Mouse (Mus musculus) midbrain, embryonic 12.5 days (tissue): Measurements from ENCODE around the gene Gzmm. TPM values are rescaled to one million over a fixed set of nuclear protein-coding genes. Genes with fewer than 3 reads are reported as not detected.

Experiments
- ATAC-seq: fragments of 200-750 bp; cut with Nextera tagmentation; 2 replicates; pipeline ENCODE4 v1.8.0; 2017; ENCODE audit warnings: low read depth, moderate TSS enrichment, moderate library complexity; ENCODE audit not compliant: low FRiP score
- H3K27ac ChIP-seq: fragments of 300-500 bp; sonication (generic); replicated peaks from 2 replicates; pipeline ENCODE4 v1.5.1; 2016; ENCODE audit warnings: mild to moderate bottlenecking
- H3K27me3 ChIP-seq: fragments of 300-500 bp; sonication (generic); 2 replicates; pipeline ENCODE4 v1.6.1; 2016; ENCODE audit warnings: mild to moderate bottlenecking
- H3K36me3 ChIP-seq: fragments of 300-500 bp; sonication (generic); 2 replicates; pipeline ENCODE4 v1.6.1; 2016
- H3K4me1 ChIP-seq: fragments of 300-500 bp; sonication (generic); 2 replicates; pipeline ENCODE4 v1.6.1; 2016
- H3K4me2 ChIP-seq: fragments of 300-500 bp; sonication (generic); replicated peaks from 2 replicates; pipeline ENCODE4 v1.6.1; 2016; ENCODE audit warnings: mild to moderate bottlenecking, moderate library complexity
- H3K4me3 ChIP-seq: fragments of 300-500 bp; sonication (generic); 2 replicates; pipeline ENCODE4 v1.5.1; 2016; ENCODE audit warnings: mild to moderate bottlenecking
- H3K9ac ChIP-seq: fragments of 300-500 bp; sonication (generic); replicated peaks from 2 replicates; pipeline ENCODE4 v1.6.1; 2016; ENCODE audit warnings: mild to moderate bottlenecking, moderate library complexity
- H3K9me3 ChIP-seq: fragments of 300-500 bp; sonication (generic); 2 replicates; pipeline ENCODE4 v1.6.1; 2016; ENCODE audit warnings: mild to moderate bottlenecking
- WGBS: fragments of 180-500 bp; shearing (Covaris S2); methylation state at CpG from one replicate; pipeline ENCODE4 v1.1.7; 2016; 5-methylcytosine and 5-hydroxymethylcytosine counted together
- polyA plus RNA-seq: library from polyadenylated mRNA; unstranded; fragments of >200 nt; fragmentation: Nextera tagmentation; extraction: Ambion mirVana; gene quantifications from 2 replicates; pipeline ENCODE4 v1.2.1, GENCODE M21; 2016

Gene Gzmm
- polyA plus RNA-seq, 1 experiment from 2014 or later = 1.4 TPM

DNA sequence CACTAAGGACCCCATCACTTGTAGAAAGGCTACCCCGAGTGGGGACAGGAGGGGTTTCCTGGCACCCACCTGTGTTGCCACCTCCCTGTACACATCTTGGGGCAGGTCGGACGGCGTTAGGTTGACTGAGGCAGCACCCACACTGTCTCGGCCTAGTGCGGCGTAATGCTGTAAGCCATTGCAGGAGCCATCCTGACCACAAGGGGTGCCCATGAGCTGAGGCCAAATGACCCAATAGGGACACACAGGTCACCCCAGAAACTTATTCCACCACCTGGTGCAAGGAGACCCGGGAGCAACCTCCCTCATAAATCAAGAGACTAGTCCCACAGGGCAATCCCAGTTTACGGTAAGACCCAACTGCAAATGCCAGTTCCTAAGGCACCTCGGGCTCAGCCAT is 49.4 kb downstream of the Gzmm start:
- H3K4me1 ChIP-seq = peaks cover 3% of the 10 kb centered on the region; the same call in 1 of the 2 replicates
- peaks cover 19% of the 10 kb centered on the region for H3K27me3 ChIP-seq
- no peak overlapping the region for H3K4me3 ChIP-seq
- H3K27ac ChIP-seq = no peak overlapping the region
- H3K4me2 ChIP-seq = no peak overlapping the region
- H3K36me3 ChIP-seq = peaks cover 94% of the 10 kb centered on the region
- peaks cover 13% of the 10 kb centered on the region for H3K9me3 ChIP-seq
- no peak for ATAC-seq
- H3K9ac ChIP-seq = no peak overlapping the region
- 82% methylated on average over 10 of the region's 10 CpGs for WGBS

DNA sequence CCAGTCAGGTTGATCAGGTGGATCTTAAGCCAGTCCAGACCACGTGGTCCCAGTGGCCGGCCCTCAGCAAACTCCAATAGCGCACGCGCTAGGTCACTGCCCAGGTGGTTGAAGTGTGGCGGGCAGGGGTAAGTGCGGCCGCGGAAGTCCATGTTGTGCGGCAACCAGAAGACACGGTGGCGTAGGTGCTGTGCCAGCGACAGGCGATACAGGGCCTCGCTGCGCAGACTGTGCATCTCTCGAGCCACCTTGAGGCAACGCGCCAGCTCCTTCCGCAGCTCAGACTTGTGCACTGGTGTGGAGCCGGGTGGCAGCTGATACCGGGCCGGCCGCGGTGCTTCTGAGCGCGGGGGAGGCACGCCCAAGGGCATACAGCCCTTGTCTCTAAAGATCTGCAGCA is 50.4 kb downstream of the Gzmm start:
- Histone ChIP-seq H3K4me3 (no peak overlapping the region), H3K36me3 (peaks cover 97% of the 10 kb centered on the region), H3K27ac (no peak overlapping the region), H3K4me2 (no peak overlapping the region), H3K9me3 (peaks cover 13% of the 10 kb centered on the region), H3K4me1 (peaks cover 3% of the 10 kb centered on the region; the same call in 1 of the 2 replicates), H3K9ac (no peak overlapping the region), H3K27me3 (peaks cover 19% of the 10 kb centered on the region)
- 96% methylated on average over 28 of the region's 28 CpGs for WGBS
- ATAC-seq = no peak

GRCm38 (mm10) chr10:79740863-79741262 is 52.0 kb downstream of the Gzmm start:
- WGBS = 52% methylated on average over 11 of the region's 11 CpGs
- Histone ChIP-seq H3K36me3 (peaks cover 86% of the 10 kb centered on the region), H3K9ac (no peak overlapping the region), H3K4me2 (no peak overlapping the region), H3K27me3 (peaks cover 5% of the 10 kb centered on the region), H3K4me1 (peaks cover 9% of the 10 kb centered on the region), H3K9me3 (peaks cover 13% of the 10 kb centered on the region), H3K27ac (no peak overlapping the region), H3K4me3 (no peak overlapping the region)
- 0 out of 2 replicates have a peak, but pooled peaks have one; percentile 32 for ATAC-seq

DNA sequence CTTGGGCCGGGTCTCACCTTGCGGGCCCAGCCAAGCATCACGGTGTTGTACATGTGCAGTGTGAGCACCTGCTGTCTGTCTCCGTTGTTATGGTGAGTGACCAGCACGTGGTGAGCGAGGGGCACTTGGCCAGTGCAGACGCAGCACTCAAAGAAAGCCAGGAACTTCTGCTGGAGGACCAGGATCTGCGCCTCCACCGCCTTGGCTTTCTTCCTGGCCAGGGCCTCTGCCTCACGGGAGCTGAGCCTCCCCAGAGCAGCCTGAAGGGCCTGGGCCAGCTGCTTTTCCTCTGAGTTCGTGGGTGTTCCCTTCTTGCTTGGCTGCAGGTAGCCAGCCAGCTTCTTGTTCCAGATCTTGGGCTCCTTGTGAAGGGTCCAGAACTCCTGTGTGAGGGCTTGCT is 54.3 kb downstream of the Gzmm start:
- Histone ChIP-seq H3K27ac (no peak overlapping the region), H3K9me3 (peaks cover 13% of the 10 kb centered on the region), H3K4me1 (peaks cover 14% of the 10 kb centered on the region), H3K4me2 (no peak overlapping the region), H3K27me3 (no peaks in the 10 kb centered on the region), H3K4me3 (no peak overlapping the region), H3K36me3 (peaks cover 63% of the 10 kb centered on the region), H3K9ac (no peak overlapping the region)
- WGBS = 95% methylated on average over 11 of the region's 11 CpGs
- ATAC-seq = no peak

DNA sequence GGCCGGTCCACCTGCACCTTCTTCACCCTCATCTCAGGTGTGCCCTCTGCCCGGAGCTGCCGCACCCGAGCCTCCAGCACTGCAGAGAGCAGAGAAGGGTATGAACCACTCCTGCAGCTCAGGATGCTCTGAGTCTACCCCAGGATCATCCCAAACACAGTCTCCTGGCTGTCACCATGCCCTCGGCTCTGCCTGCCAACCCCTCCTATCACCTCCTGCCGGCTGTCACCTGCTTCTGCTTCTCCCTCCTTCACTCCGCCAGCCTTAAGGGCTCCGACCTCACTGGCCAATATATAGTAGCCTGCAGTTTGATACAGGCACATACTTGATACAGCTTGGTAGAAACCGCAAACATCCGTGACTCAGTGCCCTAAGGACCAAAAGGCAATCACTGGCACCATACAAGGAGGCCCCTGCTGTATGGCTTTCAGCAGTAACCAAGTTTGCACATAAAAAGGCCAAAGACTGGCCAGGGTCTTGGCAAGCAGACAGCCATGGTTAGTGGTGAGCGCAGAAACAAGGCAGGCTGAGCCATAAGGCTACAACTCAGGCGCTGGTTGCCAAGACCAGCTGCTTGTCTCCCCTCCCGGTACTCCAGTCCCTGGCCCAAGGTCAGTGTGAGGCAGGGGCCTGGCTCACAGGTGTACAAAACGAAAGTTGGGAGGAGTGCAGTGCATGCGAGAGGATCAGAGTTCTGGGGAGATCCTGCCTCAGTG is 55.0 kb downstream of the Gzmm start:
- ATAC-seq = no peak
- Histone ChIP-seq H3K9me3 (peaks cover 11% of the 10 kb centered on the region), H3K4me1 (peaks cover 14% of the 10 kb centered on the region), H3K36me3 (peaks cover 57% of the 10 kb centered on the region), H3K9ac (no peak overlapping the region), H3K4me2 (no peak overlapping the region), H3K27me3 (0 out of 2 replicates have a peak, but pooled peaks cover 5% of the 10 kb centered on the region), H3K27ac (no peak overlapping the region), H3K4me3 (no peak overlapping the region)
- WGBS = 94% methylated on average over 15 of the region's 15 CpGs

Other genes starting within 250 kb of the Gzmm start
- gene Vmn2r83, start 220.3 kb upstream of the Gzmm start, polyA plus RNA-seq = 0.07 TPM in 1 of 2 replicates, not detected in the other
- 10.9 and 11.0 TPM in 2 replicates for gene Plpp2, start 155.2 kb upstream of the Gzmm start, polyA plus RNA-seq
- 59.8 and 62.5 TPM in 2 replicates for gene Mier2, start 133.8 kb upstream of the Gzmm start, polyA plus RNA-seq
- not detected in 2 replicates for gene Theg, start 101.7 kb upstream of the Gzmm start, polyA plus RNA-seq
- gene C2cd4c, start 75.0 kb upstream of the Gzmm start, polyA plus RNA-seq = 0.04 and 0.08 TPM in 2 replicates
- 22.8 and 23.3 TPM in 2 replicates for gene Shc2, start 51.1 kb upstream of the Gzmm start, polyA plus RNA-seq
- gene Odf3l2, start 43.3 kb upstream of the Gzmm start, polyA plus RNA-seq = not detected in 2 replicates
- gene Madcam1, start 24.5 kb upstream of the Gzmm start, polyA plus RNA-seq = 0.60 and 1.7 TPM in 2 replicates
- 62.4 and 72.3 TPM in 2 replicates for gene Tpgs1, start 19.7 kb upstream of the Gzmm start, polyA plus RNA-seq
- gene Cdc34, start 6.8 kb upstream of the Gzmm start, polyA plus RNA-seq = 139 and 156 TPM in 2 replicates
- gene Bsg, start 15.5 kb downstream of the Gzmm start, polyA plus RNA-seq = 540 and 588 TPM in 2 replicates
- gene Hcn2, start 27.6 kb downstream of the Gzmm start, polyA plus RNA-seq = 0.18 and 0.25 TPM in 2 replicates
- 45.3 and 46.3 TPM in 2 replicates for gene Polrmt, start 57.6 kb downstream of the Gzmm start, polyA plus RNA-seq
- 0.48 and 0.55 TPM in 2 replicates for gene Fgf22, start 66.1 kb downstream of the Gzmm start, polyA plus RNA-seq
- 98.8 and 104 TPM in 2 replicates for gene Rnf126, start 77.9 kb downstream of the Gzmm start, polyA plus RNA-seq
- 1.0 and 1.6 TPM in 2 replicates for gene Fstl3, start 88.3 kb downstream of the Gzmm start, polyA plus RNA-seq
- gene Prss57, start 101.9 kb downstream of the Gzmm start, polyA plus RNA-seq = 0.27 TPM in 1 of 2 replicates, not detected in the other
- 198 and 204 TPM in 2 replicates for gene Palm, start 104.6 kb downstream of the Gzmm start, polyA plus RNA-seq
- gene Misp, start 132.0 kb downstream of the Gzmm start, polyA plus RNA-seq = 0.94 and 1.0 TPM in 2 replicates
- gene Ptbp1, start 165.4 kb downstream of the Gzmm start, polyA plus RNA-seq = 202 TPM in 2 replicates
- gene Prtn3, start 185.5 kb downstream of the Gzmm start, polyA plus RNA-seq = 14.3 and 16.7 TPM in 2 replicates
- gene Plppr3, start 185.6 kb downstream of the Gzmm start, polyA plus RNA-seq = 296 and 302 TPM in 2 replicates
- gene Elane, start 197.2 kb downstream of the Gzmm start, polyA plus RNA-seq = not detected in 2 replicates
- not detected in 2 replicates for gene Cfd, start 201.8 kb downstream of the Gzmm start, polyA plus RNA-seq
- gene Med16, start 219.9 kb downstream of the Gzmm start, polyA plus RNA-seq = 65.4 and 68.4 TPM in 2 replicates
- gene Gm26602, start 221.8 kb downstream of the Gzmm start, polyA plus RNA-seq = 27.9 and 34.2 TPM in 2 replicates
- 1.4 and 1.5 TPM in 2 replicates for gene Kiss1r, start 228.0 kb downstream of the Gzmm start, polyA plus RNA-seq
- gene R3hdm4, start 232.2 kb downstream of the Gzmm start, polyA plus RNA-seq = 157 and 167 TPM in 2 replicates
- gene Arid3a, start 238.0 kb downstream of the Gzmm start, polyA plus RNA-seq = 4.0 and 5.6 TPM in 2 replicates